Mouse (Mus musculus) forebrain, embryonic 14.5 days (tissue): ENCODE results near the gene Wbp2. TPM values are rescaled to one million over a fixed set of nuclear protein-coding genes. Genes with fewer than 3 reads are reported as not detected.

Experiments used
- polyA plus RNA-seq: library from polyadenylated mRNA; unstranded; fragments of >200 nt; fragmentation: Nextera tagmentation; extraction: Ambion mirVana; gene quantifications from 2 replicates; pipeline ENCODE4 v1.2.1, GENCODE M21; 2014

Gene Wbp2
- polyA plus RNA-seq, 1 experiment from 2014 or later = 145 TPM

Other genes starting within 250 kb of the Wbp2 start
- not detected in 2 replicates for gene Myo15b, start 228.6 kb downstream of the Wbp2 start, polyA plus RNA-seq
- 0.52 and 1.6 TPM in 2 replicates for gene Smim5, start 187.0 kb downstream of the Wbp2 start, polyA plus RNA-seq
- 0.18 and 0.22 TPM in 2 replicates for gene Smim6, start 175.0 kb downstream of the Wbp2 start, polyA plus RNA-seq
- gene Sap30bp, start 153.7 kb downstream of the Wbp2 start, polyA plus RNA-seq = 55.8 and 56.5 TPM in 2 replicates
- gene Recql5, start 153.5 kb downstream of the Wbp2 start, polyA plus RNA-seq = 16.5 and 20.4 TPM in 2 replicates
- 0.48 and 0.62 TPM in 2 replicates for gene Itgb4, start 112.3 kb downstream of the Wbp2 start, polyA plus RNA-seq
- 53.9 and 59.5 TPM in 2 replicates for gene Galk1, start 74.3 kb downstream of the Wbp2 start, polyA plus RNA-seq
- 2,620 and 3,081 TPM in 2 replicates for gene H3f3b, start 59.0 kb downstream of the Wbp2 start, polyA plus RNA-seq
- 23.4 and 24.9 TPM in 2 replicates for gene Unk, start 56.7 kb downstream of the Wbp2 start, polyA plus RNA-seq
- gene Unc13d, start 9.0 kb downstream of the Wbp2 start, polyA plus RNA-seq = 0.19 and 0.62 TPM in 2 replicates
- gene Trim47, start 40.2 kb upstream of the Wbp2 start, polyA plus RNA-seq = 4.0 and 6.0 TPM in 2 replicates
- gene Trim65, start 44.1 kb upstream of the Wbp2 start, polyA plus RNA-seq = 0.97 and 1.1 TPM in 2 replicates
- 79.6 and 83.4 TPM in 2 replicates for gene Mrpl38, start 51.9 kb upstream of the Wbp2 start, polyA plus RNA-seq
- gene Fbf1, start 81.2 kb upstream of the Wbp2 start, polyA plus RNA-seq = 25.9 and 44.4 TPM in 2 replicates
- 81.8 and 83.2 TPM in 2 replicates for gene Ten1, start 111.9 kb upstream of the Wbp2 start, polyA plus RNA-seq
- gene Acox1, start 112.0 kb upstream of the Wbp2 start, polyA plus RNA-seq = 48.1 and 56.3 TPM in 2 replicates
- 0.11 and 0.17 TPM in 2 replicates for gene Evpl, start 151.1 kb upstream of the Wbp2 start, polyA plus RNA-seq
- gene Srp68, start 187.2 kb upstream of the Wbp2 start, polyA plus RNA-seq = 53.2 and 60.4 TPM in 2 replicates
- 0.09 and 0.11 TPM in 2 replicates for gene Galr2, start 193.9 kb upstream of the Wbp2 start, polyA plus RNA-seq
- 107 and 114 TPM in 2 replicates for gene Exoc7, start 220.2 kb upstream of the Wbp2 start, polyA plus RNA-seq
- gene Foxj1, start 248.4 kb upstream of the Wbp2 start, polyA plus RNA-seq = 7.3 and 8.7 TPM in 2 replicates